Mouse (Mus musculus) heart, embryonic 11.5 days (tissue): ENCODE results near the gene Trabd2b. TPM values are rescaled to one million over a fixed set of nuclear protein-coding genes. Genes with fewer than 3 reads are reported as not detected.

ENCODE experiments used
- ATAC-seq: fragments of 200-750 bp; cut with Nextera tagmentation; replicated peaks from 2 replicates; pipeline ENCODE4 v1.8.0; 2017; ENCODE audit warnings: moderate library complexity; ENCODE audit not compliant: insufficient number of reproducible peaks, low FRiP score, low TSS enrichment
- H3K27ac ChIP-seq: fragments of 300-500 bp; sonication (generic); 2 replicates; pipeline ENCODE4 v1.5.1; 2014; ENCODE audit warnings: mild to moderate bottlenecking, low read depth, low read length
- H3K27me3 ChIP-seq: fragments of 300-500 bp; sonication (generic); 2 replicates; pipeline ENCODE4 v1.6.1; 2014; ENCODE audit warnings: mild to moderate bottlenecking, low read length, mixed read lengths; ENCODE audit not compliant: control insufficient read depth, insufficient read depth
- H3K36me3 ChIP-seq: fragments of 300-500 bp; sonication (generic); 2 replicates; pipeline ENCODE4 v1.6.1; 2014; ENCODE audit warnings: mild to moderate bottlenecking, low read length, moderate library complexity, mixed read lengths; ENCODE audit not compliant: control insufficient read depth, insufficient read depth
- H3K4me1 ChIP-seq: fragments of 300-500 bp; sonication (generic); 2 replicates; pipeline ENCODE4 v1.6.1; 2014; ENCODE audit warnings: low read length; ENCODE audit not compliant: control insufficient read depth, insufficient read depth
- H3K4me2 ChIP-seq: fragments of 300-500 bp; sonication (generic); 2 replicates; pipeline ENCODE4 v1.6.1; 2014; ENCODE audit warnings: mild to moderate bottlenecking, moderate library complexity
- H3K4me3 ChIP-seq: fragments of 300-500 bp; sonication (generic); 2 replicates; pipeline ENCODE4 v1.5.1; 2014; ENCODE audit warnings: low read depth, low read length
- H3K9ac ChIP-seq: fragments of 300-500 bp; sonication (generic); 2 replicates; pipeline ENCODE4 v1.6.1; 2014; ENCODE audit warnings: mild to moderate bottlenecking, low read depth, low read length, moderate library complexity
- H3K9me3 ChIP-seq: fragments of 300-500 bp; sonication (generic); replicated peaks from 2 replicates; pipeline ENCODE4 v1.6.1; 2016; ENCODE audit warnings: low read length; ENCODE audit not compliant: control insufficient read depth
- WGBS: fragments of 180-500 bp; shearing (Covaris S2); extraction: QIAGEN DNeasy Blood & Tissue Kit; methylation state at CpG from one replicate; pipeline ENCODE4 v1.1.7; 2014; ENCODE audit not compliant: insufficient replicate concordance; 5-methylcytosine and 5-hydroxymethylcytosine counted together
- polyA plus RNA-seq: library from polyadenylated mRNA; unstranded; fragments of >200 nt; fragmentation: Nextera tagmentation; extraction: Ambion mirVana; gene quantifications from 2 replicates; pipeline ENCODE4 v1.2.1, GENCODE M21; 2014

Gene Trabd2b
- polyA plus RNA-seq, 1 experiment from 2014 or later: 1.5 TPM

- ATAC-seq: peak; percentile 76
- Histone ChIP-seq H3K27ac (peak overlapping the region; percentile 71), H3K27me3 (peaks cover 72% of the 10 kb centered on the region), H3K4me3 (peak overlapping the region; percentile 63), H3K9ac (peak overlapping the region; percentile 75), H3K4me1 (peaks cover 12% of the 10 kb centered on the region), H3K4me2 (peak overlapping the region; percentile 79), H3K36me3 (no peaks in the 10 kb centered on the region), H3K9me3 (no peaks in the 10 kb centered on the region)
- WGBS: 2% methylated on average over 26 of the region's 74 CpGs
Measured at GRCm38 (mm10) chr4:114405682-114406354, 706 bp upstream of the Trabd2b start.

- Histone ChIP-seq H3K27me3 (peaks cover 75% of the 10 kb centered on the region), H3K36me3 (no peaks in the 10 kb centered on the region), H3K4me2 (peak overlapping the region; percentile 79), H3K9me3 (no peaks in the 10 kb centered on the region), H3K9ac (no peak overlapping the region; the same call in 1 of the 2 replicates), H3K27ac (no peak overlapping the region), H3K4me3 (peak overlapping the region; percentile 63; the same call in 1 of the 2 replicates), H3K4me1 (peaks cover 18% of the 10 kb centered on the region)
- WGBS: 45% methylated on average over 3 of the region's 3 CpGs
- no peak for ATAC-seq
Measured at GRCm38 (mm10) chr4:114407516-114407915, 992 bp downstream of the Trabd2b start.

GRCm38 (mm10) chr4:114408298-114408697, 1.8 kb downstream of the Trabd2b start:
- no peak overlapping the region for H3K27ac ChIP-seq
- no peaks in the 10 kb centered on the region for H3K9me3 ChIP-seq
- no peak overlapping the region for H3K4me2 ChIP-seq
- no peak for ATAC-seq
- H3K4me3 ChIP-seq: no peak overlapping the region
- WGBS: 75% methylated on average over 2 of the region's 2 CpGs
- peaks cover 18% of the 10 kb centered on the region for H3K4me1 ChIP-seq
- no peak overlapping the region for H3K9ac ChIP-seq
- H3K36me3 ChIP-seq: no peaks in the 10 kb centered on the region
- H3K27me3 ChIP-seq: peaks cover 76% of the 10 kb centered on the region

- Histone ChIP-seq H3K4me1 (peaks cover 18% of the 10 kb centered on the region), H3K36me3 (no peaks in the 10 kb centered on the region), H3K9me3 (no peaks in the 10 kb centered on the region), H3K27me3 (peaks cover 72% of the 10 kb centered on the region), H3K27ac (no peak overlapping the region), H3K9ac (no peak overlapping the region), H3K4me2 (no peak overlapping the region; the same call in 1 of the 2 replicates), H3K4me3 (no peak overlapping the region)
- 74% methylated on average over 18 of the region's 18 CpGs for WGBS
- no peak for ATAC-seq
Measured at GRCm38 (mm10) chr4:114408890-114409480, 2.5 kb downstream of the Trabd2b start.

GRCm38 (mm10) chr4:114409511-114409910, 3.0 kb downstream of the Trabd2b start:
- no peaks in the 10 kb centered on the region for H3K36me3 ChIP-seq
- H3K4me2 ChIP-seq: peak overlapping the region; percentile 31; the same call in 1 of the 2 replicates
- H3K27me3 ChIP-seq: peaks cover 72% of the 10 kb centered on the region

GRCm38 (mm10) chr4:114410026-114410425, 3.5 kb downstream of the Trabd2b start:
- Histone ChIP-seq H3K4me3 (0 out of 2 replicates have a peak overlapping the region, but pooled peaks have one; percentile 9), H3K36me3 (no peaks in the 10 kb centered on the region), H3K9me3 (no peaks in the 10 kb centered on the region), H3K27me3 (peaks cover 73% of the 10 kb centered on the region), H3K4me1 (peaks cover 18% of the 10 kb centered on the region), H3K4me2 (peak overlapping the region; percentile 37), H3K9ac (no peak overlapping the region), H3K27ac (no peak overlapping the region)
- no peak for ATAC-seq
- 48% methylated on average over 3 of the region's 3 CpGs for WGBS

More at GRCm38 (mm10) chr4:114409511-114409910, 3.0 kb downstream of the Trabd2b start:
- no peak overlapping the region for H3K4me3 ChIP-seq
- peaks cover 18% of the 10 kb centered on the region for H3K4me1 ChIP-seq
- H3K27ac ChIP-seq: no peak overlapping the region
- no peaks in the 10 kb centered on the region for H3K9me3 ChIP-seq
- no peak for ATAC-seq
- H3K9ac ChIP-seq: no peak overlapping the region

GRCm38 (mm10) chr4:114410443-114410842, 3.9 kb downstream of the Trabd2b start:
- WGBS: 16% methylated on average over 11 of the region's 11 CpGs
- H3K9ac ChIP-seq: peak overlapping the region; percentile 24; the same call in 1 of the 2 replicates
- peak overlapping the region; percentile 9; the same call in 1 of the 2 replicates for H3K4me3 ChIP-seq
- peaks cover 18% of the 10 kb centered on the region for H3K4me1 ChIP-seq
- H3K4me2 ChIP-seq: peak overlapping the region; percentile 37
- no peak overlapping the region for H3K27ac ChIP-seq
- H3K27me3 ChIP-seq: peaks cover 75% of the 10 kb centered on the region
- no peak for ATAC-seq
- H3K36me3 ChIP-seq: no peaks in the 10 kb centered on the region
- H3K9me3 ChIP-seq: no peaks in the 10 kb centered on the region

- H3K27me3 ChIP-seq: peaks cover 77% of the 10 kb centered on the region
Measured at GRCm38 (mm10) chr4:114410958-114411661, 4.6 kb downstream of the Trabd2b start.

More at GRCm38 (mm10) chr4:114410958-114411661, 4.6 kb downstream of the Trabd2b start:
- Histone ChIP-seq H3K9ac (no peak overlapping the region), H3K27ac (no peak overlapping the region), H3K4me2 (peak overlapping the region; percentile 37), H3K4me3 (peak overlapping the region; percentile 9; the same call in 1 of the 2 replicates), H3K36me3 (no peaks in the 10 kb centered on the region), H3K4me1 (peaks cover 20% of the 10 kb centered on the region), H3K9me3 (no peaks in the 10 kb centered on the region)
- no peak for ATAC-seq
- 11% methylated on average over 9 of the region's 9 CpGs for WGBS
